Mouse (Mus musculus): ENCODE measurements around the gene Tbk1. TPM values are rescaled to one million over a fixed set of nuclear protein-coding genes. Genes with fewer than 3 reads are reported as not detected.

Tbk1 gene
- total RNA-seq, 1 experiment from 2014 or later, result 37.3 TPM

GRCm38 (mm10) chr10:121587371-121587840, 819 bp upstream of the Tbk1 start:
- no peak for DNase-seq

GRCm38 (mm10) chr10:121585791-121586642, 570 bp downstream of the Tbk1 start:
- no peak for DNase-seq

GRCm38 (mm10) chr10:121585056-121585790, 1.4 kb downstream of the Tbk1 start:
- DNase-seq, result no peak

- no peak for DNase-seq
Measured at GRCm38 (mm10) chr10:121584033-121584432, 2.6 kb downstream of the Tbk1 start.

- no peak for DNase-seq
Measured at GRCm38 (mm10) chr10:121583016-121583415, 3.6 kb downstream of the Tbk1 start.

GRCm38 (mm10) chr10:121582287-121582686, 4.3 kb downstream of the Tbk1 start:
- no peak for DNase-seq

- DNase-seq, result no peak
Measured at GRCm38 (mm10) chr10:121581405-121581804, 5.2 kb downstream of the Tbk1 start.

- DNase-seq, result no peak
Measured at GRCm38 (mm10) chr10:121580381-121580780, 6.2 kb downstream of the Tbk1 start.

GRCm38 (mm10) chr10:121576372-121576771, 10.2 kb downstream of the Tbk1 start:
- DNase-seq, result no peak

GRCm38 (mm10) chr10:121571511-121572147, 15.0 kb downstream of the Tbk1 start:
- DNase-seq, result no peak

GRCm38 (mm10) chr10:121571031-121571430, 15.6 kb downstream of the Tbk1 start:
- DNase-seq, result no peak

GRCm38 (mm10) chr10:121569796-121570195, 16.8 kb downstream of the Tbk1 start:
- no peak for DNase-seq

GRCm38 (mm10) chr10:121569001-121569589, 17.5 kb downstream of the Tbk1 start:
- no peak for DNase-seq

GRCm38 (mm10) chr10:121568534-121568933, 18.1 kb downstream of the Tbk1 start:
- DNase-seq, result no peak

GRCm38 (mm10) chr10:121568026-121568425, 18.6 kb downstream of the Tbk1 start:
- no peak for DNase-seq

GRCm38 (mm10) chr10:121564447-121564846, 22.1 kb downstream of the Tbk1 start:
- no peak for DNase-seq

GRCm38 (mm10) chr10:121558231-121558630, 28.4 kb downstream of the Tbk1 start:
- no peak for DNase-seq

- no peak for DNase-seq
Measured at GRCm38 (mm10) chr10:121556263-121556662, 30.3 kb downstream of the Tbk1 start.

GRCm38 (mm10) chr10:121550334-121550733, 36.3 kb downstream of the Tbk1 start:
- DNase-seq, result no peak

- no peak for DNase-seq
Measured at GRCm38 (mm10) chr10:121549670-121550069, 36.9 kb downstream of the Tbk1 start.

- DNase-seq, result no peak
Measured at GRCm38 (mm10) chr10:121547162-121547561, 39.4 kb downstream of the Tbk1 start.

- DNase-seq, result no peak
Measured at GRCm38 (mm10) chr10:121543577-121543976, 43.0 kb downstream of the Tbk1 start.
